Mouse (Mus musculus) neural tube, embryonic 13.5 days (tissue): ENCODE measurements around the gene Rhoq. TPM values are rescaled to one million over a fixed set of nuclear protein-coding genes. Genes with fewer than 3 reads are reported as not detected.
A peak's percentile ranks its signal among the peaks of the same experiment; 100 is the strongest.

Experiments used
- ATAC-seq: fragments of 200-750 bp; cut with Nextera tagmentation; 2 replicates; pipeline ENCODE4 v1.8.0; 2017; ENCODE audit warnings: low read depth, mild to moderate bottlenecking, moderate TSS enrichment, moderate library complexity
- H3K27ac ChIP-seq: fragments of 300-500 bp; sonication (generic); replicated peaks from 2 replicates; pipeline ENCODE4 v1.5.1; 2015; ENCODE audit warnings: moderate library complexity, mild to moderate bottlenecking, inconsistent platforms
- H3K27me3 ChIP-seq: fragments of 300-500 bp; sonication (generic); 2 replicates; pipeline ENCODE4 v1.6.1; 2015; ENCODE audit warnings: mild to moderate bottlenecking, inconsistent platforms
- H3K36me3 ChIP-seq: fragments of 300-500 bp; sonication (generic); 2 replicates; pipeline ENCODE4 v1.6.1; 2015; ENCODE audit warnings: mild to moderate bottlenecking, inconsistent platforms
- H3K4me1 ChIP-seq: fragments of 300-500 bp; sonication (generic); replicated peaks from 2 replicates; pipeline ENCODE4 v1.6.1; 2015; ENCODE audit warnings: inconsistent platforms
- H3K4me2 ChIP-seq: fragments of 300-500 bp; sonication (generic); 2 replicates; pipeline ENCODE4 v1.6.1; 2015; ENCODE audit warnings: inconsistent platforms, mild to moderate bottlenecking, moderate library complexity
- H3K4me3 ChIP-seq: fragments of 300-500 bp; sonication (generic); 2 replicates; pipeline ENCODE4 v1.5.1; 2015; ENCODE audit warnings: mild to moderate bottlenecking, inconsistent platforms
- H3K9ac ChIP-seq: fragments of 300-500 bp; sonication (generic); 2 replicates; pipeline ENCODE4 v1.6.1; 2015; ENCODE audit warnings: moderate library complexity, mild to moderate bottlenecking, inconsistent platforms
- H3K9me3 ChIP-seq: fragments of 300-500 bp; sonication (generic); 2 replicates; pipeline ENCODE4 v1.6.1; 2016; ENCODE audit warnings: inconsistent platforms
- WGBS: fragments of 180-500 bp; shearing (Covaris S2); methylation state at CpG from one replicate; pipeline ENCODE4 v1.1.7; 2015; 5-methylcytosine and 5-hydroxymethylcytosine counted together
- polyA plus RNA-seq: library from polyadenylated mRNA; unstranded; fragments of >200 nt; fragmentation: Nextera tagmentation; extraction: Ambion mirVana; gene quantifications from 2 replicates; pipeline ENCODE4 v1.2.1, GENCODE M21; 2015

The Rhoq gene
- polyA plus RNA-seq, 1 experiment from 2014 or later, result 8.7 TPM

- no peak overlapping the region for H3K27ac ChIP-seq
- H3K4me1 ChIP-seq, result peaks cover 23% of the 10 kb centered on the region
- ATAC-seq, result peak; percentile 89
- no peaks in the 10 kb centered on the region for H3K27me3 ChIP-seq
- H3K4me3 ChIP-seq, result peak overlapping the region; percentile 91
- H3K36me3 ChIP-seq, result peaks cover 20% of the 10 kb centered on the region
- H3K9me3 ChIP-seq, result no peaks in the 10 kb centered on the region
- H3K9ac ChIP-seq, result peak overlapping the region; percentile 88
- 1% methylated on average over 55 of the region's 55 CpGs for whole genome bisulfite sequencing
- H3K4me2 ChIP-seq, result peak overlapping the region; percentile 97
Observed at GRCm38 (mm10) chr17:87024491-87025242, 61.8 kb downstream of the Rhoq start.

DNA sequence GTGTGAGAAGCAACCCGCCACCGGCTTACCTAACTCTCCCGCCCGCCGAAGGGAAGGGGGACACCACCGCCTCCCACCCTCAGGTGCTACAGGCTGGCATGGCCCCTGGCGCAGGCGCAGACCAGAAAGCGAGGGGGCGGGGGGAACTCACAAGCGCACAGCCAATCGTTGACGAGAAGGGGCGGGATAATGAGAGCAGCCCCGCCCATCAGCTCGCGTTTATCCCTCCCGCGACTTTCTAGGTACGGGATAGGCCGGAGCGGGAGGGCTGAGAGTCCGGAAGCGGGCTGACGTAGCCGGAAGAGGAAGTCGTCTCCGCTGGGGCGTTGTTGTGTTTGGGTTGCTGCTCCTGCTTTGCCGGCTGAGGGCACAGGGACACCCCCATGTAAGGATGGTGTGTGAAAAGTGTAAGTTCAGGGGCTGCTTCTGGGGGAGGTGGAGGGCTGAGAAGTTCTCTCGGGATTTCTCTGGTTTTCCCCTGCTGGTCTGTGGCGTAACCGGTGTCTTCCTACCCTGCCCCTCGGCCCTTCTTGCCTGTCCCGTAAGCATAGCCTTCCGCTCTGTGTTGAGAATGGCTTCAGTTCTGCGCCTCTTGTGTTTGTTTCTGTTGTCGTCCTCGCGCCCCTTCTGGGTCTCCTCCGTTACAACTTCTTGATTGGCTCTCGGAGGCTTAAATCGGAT lies 62.5 kb downstream of the Rhoq start, which contains the start of the genes Pigf and Cript:
Gene Pigf (minus strand): TSS at position 138 of the 681 bp plus-strand sequence.
Gene Cript (plus strand): TSS at position 282 of the 681 bp plus-strand sequence.
- Histone ChIP-seq H3K9ac (peak within 1 kb of the TSS; percentile 88), H3K27ac (peak within 1 kb of the TSS; percentile 61), H3K27me3 (no peaks in the 10 kb centered on the region), H3K4me3 (peak within 1 kb of the TSS; percentile 91), H3K4me1 (peaks cover 23% of the 10 kb centered on the region), H3K4me2 (peak within 1 kb of the TSS; percentile 97), H3K9me3 (no peaks in the 10 kb centered on the region), H3K36me3 (peaks cover 25% of the 10 kb centered on the region)
- ATAC-seq, result peak; percentile 99
- under 1% methylated on average over 43 of the region's 43 CpGs for WGBS

DNA sequence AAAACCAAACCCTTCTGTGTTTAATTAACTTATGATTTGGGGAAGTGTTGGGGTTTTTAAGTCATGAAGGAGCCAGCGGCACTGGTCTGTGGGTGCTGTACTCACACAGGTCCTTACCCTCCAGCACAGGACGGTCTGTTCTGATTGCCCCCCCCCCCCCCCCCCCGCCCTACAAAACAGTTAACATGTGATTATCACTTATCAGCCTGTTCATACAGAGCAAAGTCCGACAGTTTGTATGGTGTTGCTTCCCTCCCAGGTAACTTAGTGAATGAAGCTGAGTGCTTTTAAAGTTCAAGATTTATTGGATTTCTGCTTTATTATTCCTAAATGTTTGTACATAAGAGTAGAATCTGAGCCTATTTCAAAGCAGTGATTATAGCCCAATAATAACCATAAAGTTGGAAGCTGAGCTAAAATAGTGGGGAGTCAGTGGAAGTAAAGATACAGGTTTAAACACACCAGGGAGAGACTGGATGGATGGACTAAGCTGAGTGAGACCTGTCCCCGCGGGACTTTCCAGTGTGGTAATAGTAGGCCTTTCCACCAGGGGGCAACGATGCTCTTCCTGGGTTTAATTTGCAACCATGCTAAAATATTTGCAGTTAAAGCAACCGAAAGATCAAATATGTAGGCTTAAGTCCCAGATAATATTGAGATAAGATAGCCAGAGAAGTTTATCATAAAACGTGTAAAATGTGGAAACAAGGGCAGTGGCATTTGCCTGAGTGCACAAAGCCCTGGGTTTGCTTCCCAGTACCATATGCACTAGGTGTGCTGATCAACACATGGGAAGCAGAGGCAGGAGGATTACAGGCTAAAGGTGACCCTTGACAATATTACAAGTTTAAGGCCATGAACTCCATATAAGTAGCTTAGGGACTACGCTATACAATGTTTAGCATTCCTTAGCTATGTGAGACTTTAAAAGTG lies 73.5 kb downstream of the Rhoq start:
- Histone ChIP-seq H3K9ac (no peak overlapping the region), H3K36me3 (peaks cover 48% of the 10 kb centered on the region), H3K4me3 (no peak overlapping the region), H3K27me3 (no peaks in the 10 kb centered on the region), H3K4me2 (no peak overlapping the region), H3K4me1 (no peaks in the 10 kb centered on the region), H3K27ac (no peak overlapping the region), H3K9me3 (no peaks in the 10 kb centered on the region)
- no peak for ATAC-seq
- WGBS, result 62% methylated on average over 9 of the region's 10 CpGs

DNA sequence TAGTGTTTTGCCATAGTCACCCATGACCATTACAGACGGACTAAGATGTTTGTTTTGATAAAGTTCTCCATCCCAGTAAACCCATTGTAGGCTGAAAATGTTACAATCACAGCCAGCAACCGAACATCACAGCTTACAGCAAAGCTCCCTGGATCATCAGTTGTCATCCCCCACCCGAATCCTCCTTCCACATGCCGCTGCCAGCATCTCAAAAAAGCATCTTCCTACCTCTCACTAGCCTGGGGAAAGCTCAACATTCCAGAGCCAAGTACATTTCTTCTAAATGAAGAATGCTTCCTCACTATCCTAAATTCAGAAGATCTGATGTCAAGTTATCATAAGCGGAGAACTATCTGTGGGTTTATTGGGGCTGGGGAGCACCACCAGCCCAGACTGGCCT lies 75.6 kb downstream of the Rhoq start:
- no peaks in the 10 kb centered on the region for H3K9me3 ChIP-seq
- 91% methylated on average over 5 of the region's 5 CpGs for WGBS
- H3K36me3 ChIP-seq, result peaks cover 34% of the 10 kb centered on the region
- no peak overlapping the region for H3K4me2 ChIP-seq
- no peak overlapping the region for H3K4me3 ChIP-seq
- ATAC-seq, result no peak
- no peaks in the 10 kb centered on the region for H3K4me1 ChIP-seq
- H3K9ac ChIP-seq, result no peak overlapping the region
- H3K27ac ChIP-seq, result no peak overlapping the region
- no peaks in the 10 kb centered on the region for H3K27me3 ChIP-seq

DNA sequence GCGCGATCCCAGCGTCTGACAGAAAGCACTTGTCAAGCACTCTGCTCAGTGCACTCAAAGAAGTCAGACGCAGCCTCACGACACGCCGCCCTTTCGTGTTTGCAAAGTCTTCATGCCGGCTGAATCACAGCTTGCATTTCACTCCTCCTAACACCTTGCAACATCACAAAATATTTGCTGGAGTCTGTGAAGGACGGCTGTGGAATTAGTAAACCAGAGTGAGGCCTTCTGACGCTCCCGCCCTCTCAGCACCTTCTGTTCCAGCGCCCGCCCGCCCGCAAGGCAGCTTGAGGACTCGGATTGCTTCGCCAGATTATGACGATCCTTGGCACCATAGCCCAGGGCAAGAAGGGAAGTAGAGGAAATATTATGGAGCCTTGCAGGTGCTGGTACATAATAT lies 78.9 kb downstream of the Rhoq start:
- peaks cover 14% of the 10 kb centered on the region for H3K36me3 ChIP-seq
- ATAC-seq, result no peak
- H3K4me3 ChIP-seq, result no peak overlapping the region
- H3K27me3 ChIP-seq, result no peaks in the 10 kb centered on the region
- H3K27ac ChIP-seq, result no peak overlapping the region
- no peak overlapping the region for H3K4me2 ChIP-seq
- no peaks in the 10 kb centered on the region for H3K9me3 ChIP-seq
- H3K4me1 ChIP-seq, result no peaks in the 10 kb centered on the region
- no peak overlapping the region for H3K9ac ChIP-seq
- WGBS, result 73% methylated on average over 19 of the region's 19 CpGs

DNA sequence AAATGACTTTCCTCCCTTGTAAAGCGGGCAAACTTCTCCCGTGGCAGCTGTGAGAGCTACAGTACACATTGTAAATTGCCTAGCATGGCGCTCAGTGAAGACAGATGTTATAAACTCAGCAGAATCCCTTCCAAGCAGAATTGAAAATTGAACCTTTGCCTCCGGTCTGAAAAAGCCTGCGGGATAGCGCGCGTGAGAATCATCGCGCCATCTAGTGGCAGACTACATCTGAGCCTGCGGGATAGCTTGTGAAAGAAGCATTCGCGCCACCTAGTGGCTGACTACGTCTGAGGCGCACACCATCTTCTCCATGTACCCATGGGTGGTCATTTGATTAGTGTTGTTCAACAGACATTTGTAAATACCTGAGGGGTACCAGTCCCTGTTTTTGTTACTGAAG lies 81.5 kb downstream of the Rhoq start:
- H3K9me3 ChIP-seq, result no peaks in the 10 kb centered on the region
- 2% methylated on average over 15 of the region's 15 CpGs for WGBS
- ATAC-seq, result peak; percentile 80

DNA sequence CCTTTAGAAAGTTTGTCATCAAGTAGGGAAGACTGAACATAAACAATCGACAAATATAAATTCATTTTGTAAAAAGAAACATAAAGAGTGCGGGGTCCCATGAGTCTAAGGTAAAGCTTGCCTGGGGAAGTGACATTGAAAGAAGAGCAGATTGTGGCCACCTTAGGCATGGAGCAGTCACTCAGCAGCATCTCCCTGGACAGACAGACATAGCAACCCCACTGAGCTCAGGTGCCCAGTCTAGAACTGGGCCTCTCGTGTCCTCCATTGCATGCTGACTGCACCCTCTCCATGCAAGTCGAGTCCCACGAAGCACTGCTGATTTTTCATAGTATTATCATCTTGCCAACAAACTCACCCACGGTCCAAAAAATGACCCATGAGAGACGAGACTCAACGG lies 81.9 kb downstream of the Rhoq start:
- H3K4me3 ChIP-seq, result no peak overlapping the region
- H3K9ac ChIP-seq, result no peak overlapping the region
- ATAC-seq, result peak; percentile 55; the same call in 1 of the 2 replicates
- no peaks in the 10 kb centered on the region for H3K27me3 ChIP-seq
- 80% methylated on average over 8 of the region's 8 CpGs for WGBS
- no peaks in the 10 kb centered on the region for H3K4me1 ChIP-seq
- no peaks in the 10 kb centered on the region for H3K9me3 ChIP-seq
- no peak overlapping the region for H3K27ac ChIP-seq
- no peaks in the 10 kb centered on the region for H3K36me3 ChIP-seq
- no peak overlapping the region for H3K4me2 ChIP-seq

More for the DNA sequence above, 81.5 kb downstream of the Rhoq start:
- H3K9ac ChIP-seq, result no peak overlapping the region
- H3K4me2 ChIP-seq, result no peak overlapping the region
- H3K4me1 ChIP-seq, result no peaks in the 10 kb centered on the region
- H3K27me3 ChIP-seq, result no peaks in the 10 kb centered on the region
- H3K36me3 ChIP-seq, result no peaks in the 10 kb centered on the region
- no peak overlapping the region for H3K27ac ChIP-seq
- H3K4me3 ChIP-seq, result no peak overlapping the region

Other genes starting within 250 kb of the Rhoq start
- gene Epas1, start 209.4 kb upstream of the Rhoq start, polyA plus RNA-seq, result 5.5 and 5.8 TPM in 2 replicates
- not detected in 2 replicates for gene Tmem247, start 45.7 kb upstream of the Rhoq start, polyA plus RNA-seq
- not detected in 2 replicates for gene Atp6v1e2, start 15.2 kb upstream of the Rhoq start, polyA plus RNA-seq
- 35.4 and 39.5 TPM in 2 replicates for gene Pigf, start 62.3 kb downstream of the Rhoq start, polyA plus RNA-seq
- 248 and 258 TPM in 2 replicates for gene Cript, start 62.5 kb downstream of the Rhoq start, polyA plus RNA-seq
- gene Socs5, start 144.6 kb downstream of the Rhoq start, polyA plus RNA-seq, result 14.0 and 15.7 TPM in 2 replicates